Mouse (Mus musculus) left cerebral cortex, adult 2 months (tissue): ENCODE data around the gene Prpf39. TPM values are rescaled to one million over a fixed set of nuclear protein-coding genes. Genes with fewer than 3 reads are reported as not detected.

Experiments
- DNase-seq, 2 experiments: peaks; one replicate each; pipeline ENCODE4 v3.0.0; 2021 to 2022; ENCODE audit warnings: low spot score in 2 of 2, mixed read lengths in 1 of 2; ENCODE audit errors: extremely low spot score in 1 of 2
- H3K27ac ChIP-seq: fragments of 200-600 bp; 2 replicates; pipeline ENCODE4 v1.8.1; 2022
- H3K4me3 ChIP-seq: fragments of 200-600 bp; 2 replicates; pipeline ENCODE4 v1.8.1; 2022
- CTCF ChIP-seq: fragments of 200-600 bp; IDR thresholded peaks from 2 replicates; pipeline ENCODE4 v1.8.1; 2022; ENCODE audit warnings: antibody characterized with exemption, mild to moderate bottlenecking, moderate library complexity
- intact Hi-C: fragments of 180-260 bp; cut with DNase I; formaldehyde crosslinking; loops from one replicate; pipeline ENCODE4 v1.15.1; 2025
- long read RNA-seq, 2 experiments: library from polyadenylated mRNA; stranded (forward); transcript quantifications; one replicate each; pipeline ENCODE4 v2.0.0; 2021; ENCODE audit warnings: borderline mapping rate in 2 of 2
- total RNA-seq, 2 experiments: library from RNA; stranded (reverse); gene quantifications; 2 replicates each; pipeline ENCODE4 v1.2.3; 2021

The Prpf39 gene
- total RNA-seq, result 10 to 100 TPM; 41.6 to 44.9 TPM
- long read RNA-seq, experiment 1, full-length matches to known transcripts, result 2 of 30 reads
- long read RNA-seq, experiment 1, partial matches to known transcripts, result 4 of 30 reads
- long read RNA-seq, experiment 1, other reads (novel, unspliced or antisense), result 24 of 30 reads
- long read RNA-seq, experiment 2, full-length matches to known transcripts, result 6 of 29 reads
- long read RNA-seq, experiment 2, partial matches to known transcripts, result 3 of 29 reads
- long read RNA-seq, experiment 2, other reads (novel, unspliced or antisense), result 20 of 29 reads

- intact Hi-C loops, result loop anchor here (5.0 kb wide), 1 partner anchor 36 kb away; the partner anchor contains the start of gene Fkbp3
- peak; percentile 93 to 94 for DNase-seq
- Histone ChIP-seq H3K4me3 (peak within 1 kb of the TSS; percentile 68), H3K27ac (peak within 1 kb of the TSS; percentile 84)
- TF ChIP-seq CTCF, result no peak; the same call in 1 of the 2 replicates
Measured at GRCm38 (mm10) chr12:65036190-65036870, at the start of gene Prpf39. Gene Prpf39, plus strand, starts transcription at chr12:65036333.

- no peak for DNase-seq
- Histone ChIP-seq H3K4me3 (no peak overlapping the region), H3K27ac (no peak overlapping the region)
- TF ChIP-seq CTCF, result no peak
- intact Hi-C loops, result no loop called here
Measured at GRCm38 (mm10) chr12:65007725-65008124, 28.4 kb upstream of the Prpf39 start.

GRCm38 (mm10) chr12:65022842-65023241 lies 13.3 kb upstream of the Prpf39 start:
- no peak overlapping the region for H3K4me3 ChIP-seq
- no peak for DNase-seq
- H3K27ac ChIP-seq, result no peak overlapping the region
- intact Hi-C loops, result no loop called here
- no peak for TF ChIP-seq CTCF

GRCm38 (mm10) chr12:65035839-65036189 lies 319 bp upstream of the Prpf39 start:
- H3K27ac ChIP-seq, result peak overlapping the region; percentile 84
- intact Hi-C loops, result loop anchor here (5.0 kb wide), 1 partner anchor 36 kb away; the partner anchor contains the start of gene Fkbp3
- TF ChIP-seq CTCF, result no peak

GRCm38 (mm10) chr12:65036892-65037545 lies 886 bp downstream of the Prpf39 start:
- intact Hi-C loops, result loop anchor here (5.0 kb wide), 1 partner anchor 35 kb away; the partner anchor contains the start of gene Fkbp3
- H3K27ac ChIP-seq, result no peak overlapping the region

More at GRCm38 (mm10) chr12:65035839-65036189, 319 bp upstream of the Prpf39 start:
- DNase-seq, result no peak
- H3K4me3 ChIP-seq, result peak overlapping the region; percentile 68

GRCm38 (mm10) chr12:65037546-65037937 lies 1.4 kb downstream of the Prpf39 start:
- intact Hi-C loops, result loop anchor here (5.0 kb wide), 1 partner anchor 35 kb away; the partner anchor contains the start of gene Fkbp3

More at GRCm38 (mm10) chr12:65036892-65037545, 886 bp downstream of the Prpf39 start:
- no peak for TF ChIP-seq CTCF
- peak overlapping the region; percentile 68 for H3K4me3 ChIP-seq
- no peak for DNase-seq

GRCm38 (mm10) chr12:65048799-65049198 lies 12.7 kb downstream of the Prpf39 start:
- Histone ChIP-seq H3K4me3 (no peak overlapping the region), H3K27ac (no peak overlapping the region)
- no peak for DNase-seq
- TF ChIP-seq CTCF, result no peak
- intact Hi-C loops, result no loop called here

More at GRCm38 (mm10) chr12:65037546-65037937, 1.4 kb downstream of the Prpf39 start:
- DNase-seq, result no peak
- Histone ChIP-seq H3K4me3 (peak overlapping the region; percentile 68), H3K27ac (no peak overlapping the region)
- no peak for TF ChIP-seq CTCF

- H3K27ac ChIP-seq, result no peak overlapping the region
- TF ChIP-seq CTCF, result no peak
- intact Hi-C loops, result loop anchor here (5.0 kb wide), 1 partner anchor 76 kb away; no protein-coding TSS in a partner anchor
- DNase-seq, result no peak
- H3K4me3 ChIP-seq, result no peak overlapping the region
Measured at GRCm38 (mm10) chr12:65058203-65058602, 22.1 kb downstream of the Prpf39 start.

GRCm38 (mm10) chr12:65061082-65061481 lies 24.9 kb downstream of the Prpf39 start:
- no peak; the same call in 1 of the 2 replicates for TF ChIP-seq CTCF
- intact Hi-C loops, result no loop called here
- Histone ChIP-seq H3K4me3 (no peak overlapping the region), H3K27ac (no peak overlapping the region)
- no peak for DNase-seq

GRCm38 (mm10) chr12:65065241-65065640 lies 29.1 kb downstream of the Prpf39 start:
- DNase-seq, result no peak
- no peak overlapping the region for H3K27ac ChIP-seq
- intact Hi-C loops, result no loop called here
- TF ChIP-seq CTCF, result no peak
- no peak overlapping the region for H3K4me3 ChIP-seq

- DNase-seq, result no peak
- TF ChIP-seq CTCF, result no peak
- H3K27ac ChIP-seq, result no peak overlapping the region
- intact Hi-C loops, result no loop called here
- H3K4me3 ChIP-seq, result no peak overlapping the region
Measured at GRCm38 (mm10) chr12:65066234-65066633, 30.1 kb downstream of the Prpf39 start.

- Histone ChIP-seq H3K27ac (no peak overlapping the region), H3K4me3 (no peak overlapping the region)
- no peak for TF ChIP-seq CTCF
- DNase-seq, result no peak
- intact Hi-C loops, result no loop called here
Measured at GRCm38 (mm10) chr12:65068409-65068808, 32.3 kb downstream of the Prpf39 start.
